Mouse (Mus musculus): ENCODE data around the gene Kidins220.

- TF ChIP-seq POLR2A (IDR thresholded peaks at IDR 0.05; ENCODE audit: low read depth, low read length) (no peak), CTCF (IDR thresholded peaks at IDR 0.05; ENCODE audit: borderline replicate concordance, insufficient read depth, low read length) (no peak)
Observed at GRCm38 (mm10) chr12:25011733-25012367, 37.1 kb downstream of the Kidins220 start.
